Mouse (Mus musculus): ENCODE measurements around the gene Neurl3.
A peak's percentile ranks its signal among the peaks of the same experiment; 100 is the strongest.

The Neurl3 gene

GRCm38 (mm10) chr1:36258631-36259030, 15.8 kb downstream of the Neurl3 start:
- DNase-seq (ENCODE audit: low read depth, low spot score): no peak

- no peak for DNase-seq (ENCODE audit: low read depth, low spot score)
Measured at GRCm38 (mm10) chr1:36257276-36257675, 17.2 kb downstream of the Neurl3 start.

- no peak for DNase-seq (ENCODE audit: low read depth, low spot score)
Measured at GRCm38 (mm10) chr1:36255871-36256640, 18.4 kb downstream of the Neurl3 start.

- DNase-seq (ENCODE audit: low read depth, low spot score): peak; percentile 55
Measured at GRCm38 (mm10) chr1:36254635-36255360, 19.7 kb downstream of the Neurl3 start.

DNA sequence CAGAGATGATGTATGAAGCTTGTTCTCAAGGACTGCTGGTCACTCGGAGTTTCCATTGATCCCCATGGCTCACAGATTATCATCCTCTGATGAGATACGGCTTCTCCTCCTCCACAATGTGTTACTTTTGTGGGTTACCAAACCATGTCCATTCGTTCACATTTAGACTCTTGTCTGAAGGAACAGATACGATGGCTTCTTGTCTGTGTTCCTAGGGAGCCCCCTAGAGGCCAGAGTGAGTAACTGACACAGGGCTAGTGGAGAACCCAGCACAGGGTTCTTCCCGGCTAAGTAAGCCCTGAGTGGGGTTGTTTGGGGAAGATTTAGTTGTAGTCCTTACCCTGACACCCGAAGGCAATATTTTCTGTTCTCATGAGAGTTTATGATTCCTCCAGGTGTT, 21.7 kb downstream of the Neurl3 start:
- peak; percentile 87 for DNase-seq (ENCODE audit: low read depth, low spot score)

- DNase-seq (ENCODE audit: low read depth, low spot score): peak; percentile 43
Measured at GRCm38 (mm10) chr1:36251426-36251825, 23.1 kb downstream of the Neurl3 start.

DNA sequence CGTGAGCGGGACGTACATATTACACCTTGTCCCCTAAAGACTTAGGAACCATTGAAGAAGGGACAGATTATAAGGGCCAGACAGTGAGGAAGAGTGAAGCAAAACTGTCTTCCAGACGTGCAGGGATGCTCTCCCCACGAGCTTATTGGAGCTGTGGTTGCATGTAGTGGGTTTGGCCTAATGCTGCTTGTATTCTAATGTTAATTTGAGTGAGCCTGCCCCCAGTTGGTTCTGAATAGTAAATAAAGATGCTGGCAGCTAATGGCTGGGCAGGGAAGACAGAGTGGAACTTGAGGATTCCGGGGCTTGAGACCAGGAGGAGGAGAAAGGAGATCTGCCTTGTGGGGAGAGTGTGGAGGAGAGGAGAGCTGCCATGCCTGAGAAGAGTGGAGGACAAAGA, 27.8 kb downstream of the Neurl3 start:
- no peak for DNase-seq (ENCODE audit: low read depth, low spot score)

DNA sequence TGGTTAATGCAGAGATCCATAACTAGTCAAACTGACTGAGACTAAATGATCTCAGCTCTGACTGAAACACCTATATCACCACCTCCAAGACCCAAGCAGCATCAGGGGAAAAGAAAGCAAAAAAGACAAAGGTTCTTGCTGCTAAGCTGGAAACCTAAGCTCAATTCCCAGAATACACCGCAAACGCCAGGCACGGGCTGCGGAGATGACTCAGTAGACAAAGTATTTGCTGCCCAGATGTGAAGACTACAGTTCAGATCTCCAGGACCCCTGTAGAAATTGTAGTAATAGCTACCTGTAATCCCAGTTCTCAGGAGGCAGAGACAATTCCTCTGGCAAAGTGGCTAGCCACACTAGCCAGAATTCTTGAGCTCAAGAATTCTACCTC, 29.7 kb downstream of the Neurl3 start:
- DNase-seq (ENCODE audit: low read depth, low spot score): no peak

DNA sequence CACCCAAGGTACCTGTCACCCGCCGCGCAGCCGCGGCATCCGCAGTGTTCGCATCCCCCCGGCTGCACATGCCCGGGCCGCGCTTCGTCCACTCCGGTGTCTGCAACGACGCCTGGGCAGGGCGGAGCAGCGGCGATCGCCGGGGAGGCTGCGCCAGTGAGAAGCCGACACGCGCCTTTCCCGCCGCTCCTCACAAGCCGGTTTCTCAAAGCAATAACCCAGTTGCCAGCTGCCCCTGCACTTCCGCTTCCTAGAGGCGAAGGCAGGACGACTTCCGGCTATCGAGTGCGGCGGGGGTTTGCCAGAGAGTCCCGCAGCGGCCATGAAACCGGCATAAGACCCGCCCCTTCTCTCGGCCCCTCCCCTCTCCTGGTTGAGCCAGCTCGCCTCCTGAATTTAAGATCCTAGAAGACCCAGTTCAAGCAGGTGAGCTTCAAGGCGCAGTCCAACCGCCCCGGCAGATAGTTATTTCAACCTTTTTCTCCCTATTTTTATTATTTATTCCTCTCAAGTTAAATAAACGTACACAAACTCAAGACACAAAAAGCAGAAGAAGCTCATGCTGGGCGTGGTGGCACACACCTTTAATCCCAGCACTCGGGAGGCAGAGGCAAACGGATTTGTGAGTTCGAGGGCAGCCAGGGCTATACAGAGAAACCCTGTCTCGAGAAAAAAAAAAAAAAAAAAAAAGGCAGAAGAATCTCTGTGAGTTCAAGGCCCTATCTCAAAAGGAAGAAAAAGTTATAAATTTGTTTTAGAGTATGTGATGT, 30.2 kb downstream of the Neurl3 start, which contains the start of gene Uggt1:
Gene Uggt1 (minus strand): TSS at position 663 of the 770 bp plus-strand sequence.
- DNase-seq (ENCODE audit: low read depth, low spot score): peak; percentile 94

DNA sequence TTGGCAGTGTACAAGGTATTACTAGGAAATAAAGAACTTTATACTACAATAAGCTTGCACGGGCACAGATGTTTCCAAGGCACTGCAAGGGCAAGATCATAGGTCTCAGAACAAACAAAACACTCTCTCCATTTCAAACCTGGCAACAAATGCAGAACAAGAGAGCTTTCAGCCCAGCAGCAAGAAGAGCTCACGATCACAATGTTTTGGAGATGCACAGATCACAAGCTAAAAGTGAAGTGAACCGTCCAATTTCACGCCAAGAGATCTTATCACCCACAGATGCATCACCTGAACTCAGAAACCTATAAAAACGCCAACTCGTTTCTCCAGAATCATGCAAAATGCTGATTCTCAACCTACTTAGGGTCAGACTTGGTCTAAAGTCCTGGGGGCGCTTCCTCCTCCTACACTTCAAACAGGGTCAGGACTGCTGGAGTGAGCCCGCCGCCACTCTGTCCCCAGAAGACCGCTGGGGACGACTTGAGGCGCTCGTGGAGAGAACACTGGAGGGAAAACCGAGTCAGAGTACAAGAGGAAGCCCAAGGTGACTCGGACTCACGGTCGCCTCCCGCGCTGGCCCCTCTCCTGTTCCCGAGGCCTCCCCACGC, 30.9 kb downstream of the Neurl3 start:
- no peak for DNase-seq (ENCODE audit: low read depth, low spot score)

GRCm38 (mm10) chr1:36241903-36242429, 32.5 kb downstream of the Neurl3 start:
- no peak for DNase-seq (ENCODE audit: low read depth, low spot score)

DNA sequence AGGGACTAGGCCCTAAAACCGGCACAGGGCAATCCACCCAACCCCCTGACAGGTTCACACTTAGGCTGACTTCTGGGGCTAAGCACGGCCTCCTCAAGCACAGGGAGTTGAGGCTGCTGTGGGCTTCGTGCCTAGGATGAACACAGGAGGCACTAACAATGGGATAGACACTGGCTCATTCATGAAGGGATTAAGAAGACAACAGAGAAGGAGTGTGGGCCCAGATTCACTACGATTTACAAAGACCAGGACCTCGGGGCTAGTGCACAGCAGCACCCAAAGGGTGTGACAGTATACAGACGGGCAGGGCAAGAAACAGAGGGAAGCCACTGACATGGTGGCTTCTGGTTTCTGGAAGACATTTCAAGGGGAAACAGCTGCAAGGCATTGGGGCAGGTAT, 34.3 kb downstream of the Neurl3 start:
- DNase-seq (ENCODE audit: low read depth, low spot score): no peak

DNA sequence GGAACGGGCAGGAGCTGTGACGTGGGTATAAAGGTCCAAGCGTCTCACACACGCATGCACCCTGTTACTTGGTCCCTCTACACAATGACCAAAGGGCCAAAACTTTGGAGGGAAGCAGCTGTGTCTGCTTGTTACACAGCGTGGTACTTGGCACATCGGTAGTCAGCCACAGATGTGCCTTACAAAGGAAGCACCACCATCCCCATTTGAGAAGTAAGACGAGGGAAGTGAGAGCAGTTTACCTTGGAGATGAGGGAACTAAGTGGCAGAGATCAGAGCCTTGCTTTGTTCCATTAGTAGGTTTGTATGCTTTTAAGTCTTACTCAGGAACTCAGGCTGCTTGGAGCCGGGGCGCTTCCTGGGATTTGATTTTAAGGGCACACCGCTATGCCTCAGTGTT, 35.1 kb downstream of the Neurl3 start:
- DNase-seq (ENCODE audit: low read depth, low spot score): no peak

DNA sequence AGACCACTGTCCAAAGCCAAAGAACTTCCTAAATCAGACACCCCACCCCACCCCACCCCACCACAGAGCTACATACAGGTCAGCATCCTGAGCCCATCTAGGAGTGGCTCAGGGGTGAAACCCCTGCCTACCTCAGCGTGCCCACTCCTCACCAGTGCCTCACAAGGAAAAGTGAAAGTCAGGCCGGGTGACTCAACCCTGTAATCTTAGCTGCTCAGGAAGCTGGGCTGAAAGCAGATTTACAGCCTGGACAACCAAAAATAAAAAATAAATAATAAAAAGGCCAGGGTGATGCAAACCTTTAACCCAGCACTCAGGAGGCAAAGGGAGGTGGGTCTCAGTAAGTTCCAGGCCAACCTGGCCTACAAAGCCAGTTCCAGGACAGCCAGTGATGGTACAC, 38.6 kb downstream of the Neurl3 start:
- no peak for DNase-seq (ENCODE audit: low read depth, low spot score)

DNA sequence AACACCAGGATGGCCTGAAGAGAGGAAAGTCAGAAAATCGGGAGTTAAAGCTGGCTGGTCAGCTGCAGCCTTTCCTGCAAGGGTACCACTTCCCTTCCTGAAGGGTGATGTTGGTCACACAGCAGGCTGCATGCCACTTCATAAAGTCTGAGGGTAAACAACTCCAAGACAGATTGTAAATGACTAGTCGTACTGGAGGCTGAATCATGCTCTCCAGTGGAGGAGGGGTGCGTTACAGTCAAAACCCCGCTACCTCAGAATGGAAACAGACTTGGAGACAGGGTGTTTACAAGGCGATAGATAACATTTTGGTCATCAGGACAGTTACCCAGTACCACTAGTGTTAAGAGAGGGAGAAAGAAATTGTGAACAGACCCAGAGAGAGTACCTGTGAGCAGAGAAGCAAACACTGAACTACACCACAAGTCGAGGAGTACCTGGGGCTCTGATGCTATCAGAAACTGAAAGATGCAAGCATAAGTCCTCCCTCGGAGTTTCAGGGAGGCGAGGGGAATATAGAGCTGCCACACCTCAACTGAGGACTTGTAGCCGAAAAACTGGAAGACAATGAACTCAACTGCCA, 39.3 kb downstream of the Neurl3 start:
- no peak for DNase-seq (ENCODE audit: low read depth, low spot score)

GRCm38 (mm10) chr1:36233218-36233617, 41.3 kb downstream of the Neurl3 start:
- DNase-seq (ENCODE audit: low read depth, low spot score): no peak

DNA sequence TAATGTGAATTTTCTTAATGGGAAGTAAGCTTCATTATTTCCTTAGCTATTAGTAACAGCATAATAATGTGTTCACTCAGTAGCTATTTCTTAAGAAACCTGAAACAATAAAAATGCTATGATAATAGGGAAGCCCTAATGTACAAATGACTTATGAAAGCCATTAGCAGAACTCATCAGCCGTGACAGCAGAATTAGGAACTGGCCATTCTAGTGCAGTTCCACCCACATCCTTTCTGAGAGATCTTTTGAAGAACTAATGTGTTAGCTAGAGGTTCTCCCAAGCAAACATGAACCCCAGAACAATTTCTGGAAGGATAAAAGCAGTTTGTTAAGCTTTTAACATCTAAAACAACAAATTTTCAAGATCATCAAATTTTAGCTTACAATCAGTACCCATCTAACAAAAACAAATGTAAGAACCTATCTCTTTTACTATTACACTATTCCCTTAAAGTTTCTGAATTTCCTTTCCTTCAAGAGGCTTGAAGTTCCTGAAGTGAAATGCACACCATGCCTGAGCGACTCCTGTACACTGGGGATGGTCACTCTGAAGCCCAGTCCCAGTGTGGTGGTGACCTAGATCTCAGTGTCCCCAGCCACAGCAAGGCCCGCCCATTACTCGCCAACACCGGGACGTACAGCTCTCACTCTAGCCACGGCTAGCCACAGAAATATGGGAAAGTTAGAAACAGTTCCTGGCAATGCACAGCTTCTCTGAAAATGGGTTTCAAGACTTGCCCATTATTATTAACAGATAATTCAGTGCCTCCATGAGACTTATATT, 43.4 kb downstream of the Neurl3 start:
- DNase-seq (ENCODE audit: low read depth, low spot score): no peak

DNA sequence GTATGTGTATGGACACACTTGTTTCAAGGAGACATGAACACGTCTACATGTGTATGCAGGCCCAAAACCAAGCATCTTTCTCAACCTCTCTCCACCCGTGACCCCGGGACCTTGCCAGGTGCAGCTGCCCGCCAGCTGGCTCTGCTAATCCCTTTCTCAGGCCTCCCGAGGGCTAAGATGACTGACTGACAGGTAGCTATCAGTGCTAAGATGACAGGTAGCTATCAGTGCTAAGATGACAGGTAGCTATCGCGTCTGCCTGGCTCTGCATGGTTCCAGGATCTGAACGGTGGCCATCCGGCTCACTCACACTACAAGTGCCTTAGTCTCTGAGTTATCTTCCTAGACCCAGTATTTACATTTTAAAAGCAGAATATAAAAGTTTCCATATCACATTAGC, 46.0 kb downstream of the Neurl3 start:
- DNase-seq (ENCODE audit: low read depth, low spot score): no peak

- no peak for DNase-seq (ENCODE audit: low read depth, low spot score)
Measured at GRCm38 (mm10) chr1:36224648-36225047, 49.8 kb downstream of the Neurl3 start.

All from mesoderm, embryonic 11.5 days (tissue).